Mouse (Mus musculus) bone marrow macrophage, adult 2 months (primary cell): Measurements from ENCODE around the gene Fhit. TPM values are rescaled to one million over a fixed set of nuclear protein-coding genes. Genes with fewer than 3 reads are reported as not detected.

ENCODE experiments used
- H3K27ac ChIP-seq: 2 replicates; pipeline ENCODE4 v1.5.1; 2012; ENCODE audit warnings: low read depth, low read length; ENCODE audit not compliant: insufficient read depth
- H3K4me1 ChIP-seq: 2 replicates; pipeline ENCODE4 v1.6.1; 2012; ENCODE audit warnings: low read length; ENCODE audit not compliant: control insufficient read depth, insufficient read depth
- H3K4me3 ChIP-seq: 2 replicates; pipeline ENCODE4 v1.5.1; 2012; ENCODE audit warnings: mild to moderate bottlenecking, low read length, moderate library complexity; ENCODE audit not compliant: insufficient read depth
- CTCF ChIP-seq: IDR thresholded peaks from 2 replicates; pipeline ENCODE4 v1.5.1; 2012; ENCODE audit warnings: low read depth, mild to moderate bottlenecking, low read length, moderate library complexity
- POLR2A ChIP-seq: IDR thresholded peaks from 2 replicates; pipeline ENCODE4 v1.6.1; 2012; ENCODE audit warnings: mild to moderate bottlenecking, low read depth, low read length, borderline replicate concordance
- polyA plus RNA-seq: library from polyadenylated mRNA; stranded (reverse); fragments of >200 nt; gene quantifications from 2 replicates; pipeline ENCODE4 v1.2.4, GENCODE M21; 2012; ENCODE audit not compliant: missing spikeins, insufficient read depth, insufficient read length

The Fhit gene
- polyA plus RNA-seq, 1 experiment = 3.4 TPM

- H3K4me1 ChIP-seq = peaks cover 2% of the 10 kb centered on the region; the same call in 1 of the 2 replicates
- TF ChIP-seq POLR2A = no peak
- TF ChIP-seq CTCF = no peak
- no peak overlapping the region for H3K27ac ChIP-seq
- no peak overlapping the region for H3K4me3 ChIP-seq
These were observed 860.3 kb downstream of the Fhit start for GRCm38 (mm10) chr14:10301497-10301896.

- Histone ChIP-seq H3K27ac (no peak overlapping the region), H3K4me3 (no peak overlapping the region), H3K4me1 (peaks cover 2% of the 10 kb centered on the region; the same call in 1 of the 2 replicates)
- no peak for TF ChIP-seq POLR2A
- TF ChIP-seq CTCF = no peak
These were observed 860.9 kb downstream of the Fhit start for GRCm38 (mm10) chr14:10300914-10301313.

GRCm38 (mm10) chr14:10299030-10299429 lies 862.8 kb downstream of the Fhit start:
- TF ChIP-seq POLR2A = no peak
- TF ChIP-seq CTCF = no peak
- no peaks in the 10 kb centered on the region for H3K4me1 ChIP-seq
- H3K4me3 ChIP-seq = no peak overlapping the region
- no peak overlapping the region for H3K27ac ChIP-seq

- peaks cover 7% of the 10 kb centered on the region for H3K4me1 ChIP-seq
- TF ChIP-seq CTCF (no peak), POLR2A (no peak)
These were observed 872.8 kb downstream of the Fhit start for GRCm38 (mm10) chr14:10289043-10289442.

GRCm38 (mm10) chr14:10286027-10286426 lies 875.8 kb downstream of the Fhit start:
- no peak overlapping the region for H3K27ac ChIP-seq
- no peak overlapping the region for H3K4me3 ChIP-seq
- TF ChIP-seq POLR2A (no peak), CTCF (no peak)
- H3K4me1 ChIP-seq = peaks cover 7% of the 10 kb centered on the region

More at GRCm38 (mm10) chr14:10289043-10289442, 872.8 kb downstream of the Fhit start:
- no peak overlapping the region for H3K27ac ChIP-seq
- H3K4me3 ChIP-seq = no peak overlapping the region

- TF ChIP-seq CTCF = no peak
- no peak for TF ChIP-seq POLR2A
- Histone ChIP-seq H3K4me1 (no peaks in the 10 kb centered on the region), H3K4me3 (no peak overlapping the region), H3K27ac (no peak overlapping the region)
These were observed 933.1 kb downstream of the Fhit start for GRCm38 (mm10) chr14:10228708-10229107.

- TF ChIP-seq CTCF = no peak
- TF ChIP-seq POLR2A = no peak
- no peak overlapping the region for H3K4me3 ChIP-seq
- H3K4me1 ChIP-seq = no peaks in the 10 kb centered on the region
These were observed 940.0 kb downstream of the Fhit start for GRCm38 (mm10) chr14:10221847-10222246.

GRCm38 (mm10) chr14:10213216-10213615 lies 948.6 kb downstream of the Fhit start:
- Histone ChIP-seq H3K4me1 (peaks cover 2% of the 10 kb centered on the region; the same call in 1 of the 2 replicates), H3K4me3 (no peak overlapping the region), H3K27ac (no peak overlapping the region)
- no peak for TF ChIP-seq CTCF
- TF ChIP-seq POLR2A = no peak

More at GRCm38 (mm10) chr14:10221847-10222246, 940.0 kb downstream of the Fhit start:
- no peak overlapping the region for H3K27ac ChIP-seq

- Histone ChIP-seq H3K27ac (no peak overlapping the region), H3K4me1 (peaks cover 6% of the 10 kb centered on the region), H3K4me3 (no peak overlapping the region)
- TF ChIP-seq POLR2A = no peak
These were observed 950.7 kb downstream of the Fhit start for GRCm38 (mm10) chr14:10211184-10211583.

GRCm38 (mm10) chr14:10209007-10209406 lies 952.8 kb downstream of the Fhit start:
- peaks cover 11% of the 10 kb centered on the region for H3K4me1 ChIP-seq
- TF ChIP-seq POLR2A = no peak
- no peak for TF ChIP-seq CTCF
- no peak overlapping the region for H3K27ac ChIP-seq
- no peak overlapping the region for H3K4me3 ChIP-seq

GRCm38 (mm10) chr14:10205699-10206098 lies 956.1 kb downstream of the Fhit start:
- TF ChIP-seq POLR2A = no peak
- Histone ChIP-seq H3K4me3 (no peak overlapping the region), H3K27ac (no peak overlapping the region), H3K4me1 (peaks cover 11% of the 10 kb centered on the region)

GRCm38 (mm10) chr14:10205290-10205689 lies 956.5 kb downstream of the Fhit start:
- Histone ChIP-seq H3K4me1 (peaks cover 11% of the 10 kb centered on the region), H3K4me3 (no peak overlapping the region), H3K27ac (no peak overlapping the region)
- TF ChIP-seq POLR2A (no peak), CTCF (no peak)
